Mouse (Mus musculus) heart, postnatal 0 days (tissue): Measurements from ENCODE around the gene Fam117b.
A peak's percentile ranks its signal among the peaks of the same experiment; 100 is the strongest.

Source experiments
- CTCF ChIP-seq: IDR thresholded peaks from 2 replicates; pipeline ENCODE4 v1.5.1; 2016; ENCODE audit warnings: antibody characterized with exemption, control low read depth, low read depth
- EP300 ChIP-seq: IDR thresholded peaks from 2 replicates; pipeline ENCODE4 v1.6.1; 2016; ENCODE audit warnings: antibody characterized with exemption, low read depth

- TF ChIP-seq CTCF (peak; percentile 11; the same call in 1 of the 2 replicates), EP300 (peak; percentile 51)
Measured at GRCm38 (mm10) chr1:59912413-59913157, at the start of gene Fam117b.
